Mouse (Mus musculus) kidney, adult 2 months (tissue): ENCODE measurements around the gene Ahdc1.

Experiments
- CTCF ChIP-seq: fragments of 200-500 bp; conservative IDR thresholded peaks from 2 replicates; pipeline ENCODE4 v1.5.1; 2011; ENCODE audit warnings: low read depth, mild to moderate bottlenecking, control low read depth, low read length, moderate library complexity, mixed read lengths; ENCODE audit not compliant: insufficient read depth, insufficient read length
- POLR2A ChIP-seq: fragments of 200-500 bp; IDR thresholded peaks from one replicate; pipeline ENCODE4 v1.6.1; 2011; ENCODE audit warnings: low read depth, low read length, control low read depth

DNA sequence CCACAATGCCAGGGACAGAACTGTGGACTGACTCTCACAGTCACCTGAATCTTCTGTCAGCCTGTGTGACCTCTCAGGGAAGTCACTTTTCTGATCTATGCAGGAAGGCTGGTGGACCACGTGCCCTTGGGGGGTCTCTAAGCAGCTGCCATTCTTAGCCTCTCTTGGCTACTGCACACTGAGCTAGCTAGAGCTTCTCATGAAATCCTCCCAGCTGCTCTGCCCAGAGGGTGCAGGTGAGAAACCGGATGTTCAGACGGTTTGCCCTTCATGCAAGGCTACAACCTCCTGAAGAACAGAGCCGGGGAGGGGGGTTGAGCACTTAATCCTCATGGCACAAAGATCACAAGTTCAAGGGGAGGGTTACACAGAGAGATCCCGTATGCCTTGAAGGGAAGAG lies 33.5 kb upstream of the Ahdc1 start:
- TF ChIP-seq CTCF, result no peak
- TF ChIP-seq POLR2A, result no peak
